Mouse (Mus musculus) liver, embryonic 15.5 days (tissue): Measurements from ENCODE around the gene Kif22. TPM values are rescaled to one million over a fixed set of nuclear protein-coding genes. Genes with fewer than 3 reads are reported as not detected.
"Not testable (repeated sequence)": the region's sequence is repeated elsewhere in the genome, so short reads cannot be mapped to it uniquely, and the experiment has no call there.

ENCODE experiments used
- ATAC-seq: fragments of 200-750 bp; cut with Nextera tagmentation; 2 replicates; pipeline ENCODE4 v1.8.0; 2017; ENCODE audit warnings: moderate number of reproducible peaks, mild to moderate bottlenecking, moderate library complexity; ENCODE audit not compliant: insufficient read depth
- H3K27ac ChIP-seq: fragments of 300-500 bp; sonication (generic); replicated peaks from 2 replicates; pipeline ENCODE4 v1.5.1; 2015; ENCODE audit warnings: mild to moderate bottlenecking, inconsistent platforms
- H3K27me3 ChIP-seq: fragments of 300-500 bp; sonication (generic); 2 replicates; pipeline ENCODE4 v1.6.1; 2015; ENCODE audit warnings: mild to moderate bottlenecking, inconsistent platforms
- H3K36me3 ChIP-seq: fragments of 300-500 bp; sonication (generic); replicated peaks from 2 replicates; pipeline ENCODE4 v1.6.1; 2015; ENCODE audit warnings: moderate library complexity, mild to moderate bottlenecking, inconsistent platforms
- H3K4me1 ChIP-seq: fragments of 300-500 bp; sonication (generic); replicated peaks from 2 replicates; pipeline ENCODE4 v1.6.1; 2015; ENCODE audit warnings: inconsistent platforms
- H3K4me2 ChIP-seq: fragments of 300-500 bp; sonication (generic); 2 replicates; pipeline ENCODE4 v1.6.1; 2015; ENCODE audit warnings: moderate library complexity, mild to moderate bottlenecking, inconsistent platforms
- H3K4me3 ChIP-seq: fragments of 300-500 bp; sonication (generic); replicated peaks from 2 replicates; pipeline ENCODE4 v1.5.1; 2015; ENCODE audit warnings: mild to moderate bottlenecking, inconsistent platforms
- H3K9ac ChIP-seq: fragments of 300-500 bp; sonication (generic); 2 replicates; pipeline ENCODE4 v1.6.1; 2015; ENCODE audit warnings: moderate library complexity, mild to moderate bottlenecking, inconsistent platforms
- H3K9me3 ChIP-seq: fragments of 300-500 bp; sonication (generic); replicated peaks from 2 replicates; pipeline ENCODE4 v1.6.1; 2016; ENCODE audit warnings: inconsistent platforms
- WGBS: fragments of 180-500 bp; shearing (Covaris S2); methylation state at CpG from one replicate; pipeline ENCODE4 v1.1.7; 2015; ENCODE audit warnings: mixed read lengths; ENCODE audit not compliant: insufficient replicate concordance; 5-methylcytosine and 5-hydroxymethylcytosine counted together
- polyA plus RNA-seq: library from polyadenylated mRNA; unstranded; fragments of >200 nt; fragmentation: Nextera tagmentation; extraction: Ambion mirVana; gene quantifications from 2 replicates; pipeline ENCODE4 v1.2.1, GENCODE M21; 2015

Gene Kif22
- polyA plus RNA-seq: 108 and 111 TPM in 2 replicates

DNA sequence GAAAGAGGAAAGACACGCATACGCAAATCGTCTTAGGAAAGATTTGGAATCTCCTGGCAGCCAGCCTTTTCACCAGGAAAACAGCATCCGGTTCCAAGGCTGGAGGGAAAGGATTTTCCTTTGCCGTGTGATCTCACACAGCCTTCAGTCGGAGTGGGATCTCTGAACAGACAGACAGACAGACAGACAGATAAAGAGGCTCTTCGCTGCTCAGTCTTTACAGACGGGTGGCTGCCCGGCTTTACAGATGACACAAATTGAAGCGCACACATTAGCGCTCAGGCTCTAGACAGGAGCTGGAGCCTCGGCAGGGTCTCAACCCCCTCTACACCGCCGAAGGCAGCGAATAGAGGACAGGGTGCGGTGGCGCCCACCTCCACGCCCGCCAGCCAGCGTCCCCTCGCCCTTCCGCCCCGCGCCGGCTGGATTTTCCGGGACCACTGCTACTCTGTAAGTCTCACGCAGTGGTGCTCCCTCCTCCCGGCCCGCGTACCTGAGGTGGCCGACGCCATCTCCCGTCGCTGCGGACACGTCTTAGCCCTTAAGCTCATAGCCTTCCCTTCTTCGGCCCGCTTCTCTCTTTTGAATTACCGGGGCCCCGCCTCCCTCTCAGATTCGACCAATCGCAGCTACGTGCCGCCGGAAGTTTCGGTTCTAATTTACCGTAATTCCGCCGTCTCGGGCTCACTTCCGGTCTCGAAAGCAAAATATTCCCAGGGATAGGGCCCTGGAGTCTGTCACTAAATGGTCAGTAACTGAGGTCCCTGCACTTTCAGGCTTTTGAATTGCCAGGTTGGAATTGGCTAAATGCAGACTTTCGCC is at the start of gene Kif22:
Gene Kif22, minus strand, starts transcription at position 621 of the 822 bp plus-strand sequence.
- H3K4me2 ChIP-seq: peak within 1 kb of the TSS; percentile 77
- H3K9ac ChIP-seq: peak within 1 kb of the TSS; percentile 99
- no peaks in the 10 kb centered on the region for H3K27me3 ChIP-seq
- H3K4me3 ChIP-seq: peak within 1 kb of the TSS; percentile 99
- no peaks in the 10 kb centered on the region for H3K9me3 ChIP-seq
- under 1% methylated on average over 53 of the region's 53 CpGs for WGBS
- peaks cover 33% of the 10 kb centered on the region for H3K36me3 ChIP-seq
- H3K27ac ChIP-seq: peak within 1 kb of the TSS; percentile 85
- peaks cover 33% of the 10 kb centered on the region for H3K4me1 ChIP-seq
- ATAC-seq: peak; percentile 88

DNA sequence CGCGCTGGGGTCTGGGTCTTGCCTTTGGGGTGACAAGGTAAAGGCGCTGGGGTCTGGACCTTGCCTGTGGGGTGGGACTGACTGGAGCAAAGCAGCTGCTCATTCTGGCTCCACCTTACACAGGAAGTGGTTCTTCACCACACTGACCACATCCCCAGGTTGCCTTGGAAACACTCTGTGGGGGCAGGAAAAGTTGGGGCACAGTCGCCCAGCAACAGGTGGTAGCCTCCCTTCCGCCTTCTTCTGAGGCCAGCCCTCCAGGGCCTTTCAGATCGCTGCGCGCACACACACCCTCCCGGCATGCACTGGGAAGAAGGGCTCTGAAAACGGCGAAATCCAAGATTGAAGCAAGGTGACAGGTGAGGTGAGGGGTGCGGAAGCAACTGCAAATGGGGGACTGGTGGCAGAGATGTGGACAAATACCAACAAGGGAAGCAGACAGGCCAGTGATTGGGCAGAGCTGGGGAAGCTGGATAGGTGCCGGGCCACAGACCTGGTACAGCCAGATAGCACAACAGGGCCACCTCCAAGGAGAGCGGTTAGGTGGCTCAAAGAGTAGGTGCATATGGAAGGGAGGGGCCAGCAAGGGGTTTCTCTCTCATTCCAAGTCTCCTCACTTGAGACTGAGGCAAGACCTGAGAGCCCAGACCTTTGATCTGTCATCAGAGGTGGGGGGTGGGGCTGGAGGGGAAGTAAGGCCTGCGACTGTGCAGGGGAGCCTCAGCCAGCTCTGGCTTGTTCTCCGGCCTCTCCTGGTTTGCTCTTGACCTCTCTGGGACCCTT is 49.0 kb upstream of the Kif22 start, which contains the start of gene AI467606:
Gene AI467606, plus strand, starts transcription at position 246 of the 783 bp plus-strand sequence.
- H3K4me1 ChIP-seq: peaks cover 70% of the 10 kb centered on the region

GRCm38 (mm10) chr7:127090154-127091113 is 48.2 kb upstream of the Kif22 start:
- peak; percentile 16 for ATAC-seq
- Histone ChIP-seq H3K27me3 (no peaks in the 10 kb centered on the region), H3K36me3 (peaks cover 12% of the 10 kb centered on the region; the same call in 1 of the 2 replicates), H3K27ac (peak overlapping the region; percentile 93), H3K9me3 (no peaks in the 10 kb centered on the region), H3K4me1 (peaks cover 79% of the 10 kb centered on the region), H3K4me3 (peak overlapping the region; percentile 68), H3K9ac (peak overlapping the region; percentile 70), H3K4me2 (peak overlapping the region; percentile 88)
- WGBS: 34% methylated on average over 20 of the region's 20 CpGs

More for the DNA sequence above, 49.0 kb upstream of the Kif22 start, which contains the start of gene AI467606:
- ATAC-seq: peak; percentile 87
- H3K36me3 ChIP-seq: peaks cover 12% of the 10 kb centered on the region; the same call in 1 of the 2 replicates
- peak within 1 kb of the TSS; percentile 68 for H3K4me3 ChIP-seq
- 9% methylated on average over 16 of the region's 16 CpGs for WGBS
- peak within 1 kb of the TSS; percentile 70 for H3K9ac ChIP-seq
- H3K27me3 ChIP-seq: no peaks in the 10 kb centered on the region
- peak within 1 kb of the TSS; percentile 88 for H3K4me2 ChIP-seq
- no peaks in the 10 kb centered on the region for H3K9me3 ChIP-seq
- H3K27ac ChIP-seq: peak within 1 kb of the TSS; percentile 93

DNA sequence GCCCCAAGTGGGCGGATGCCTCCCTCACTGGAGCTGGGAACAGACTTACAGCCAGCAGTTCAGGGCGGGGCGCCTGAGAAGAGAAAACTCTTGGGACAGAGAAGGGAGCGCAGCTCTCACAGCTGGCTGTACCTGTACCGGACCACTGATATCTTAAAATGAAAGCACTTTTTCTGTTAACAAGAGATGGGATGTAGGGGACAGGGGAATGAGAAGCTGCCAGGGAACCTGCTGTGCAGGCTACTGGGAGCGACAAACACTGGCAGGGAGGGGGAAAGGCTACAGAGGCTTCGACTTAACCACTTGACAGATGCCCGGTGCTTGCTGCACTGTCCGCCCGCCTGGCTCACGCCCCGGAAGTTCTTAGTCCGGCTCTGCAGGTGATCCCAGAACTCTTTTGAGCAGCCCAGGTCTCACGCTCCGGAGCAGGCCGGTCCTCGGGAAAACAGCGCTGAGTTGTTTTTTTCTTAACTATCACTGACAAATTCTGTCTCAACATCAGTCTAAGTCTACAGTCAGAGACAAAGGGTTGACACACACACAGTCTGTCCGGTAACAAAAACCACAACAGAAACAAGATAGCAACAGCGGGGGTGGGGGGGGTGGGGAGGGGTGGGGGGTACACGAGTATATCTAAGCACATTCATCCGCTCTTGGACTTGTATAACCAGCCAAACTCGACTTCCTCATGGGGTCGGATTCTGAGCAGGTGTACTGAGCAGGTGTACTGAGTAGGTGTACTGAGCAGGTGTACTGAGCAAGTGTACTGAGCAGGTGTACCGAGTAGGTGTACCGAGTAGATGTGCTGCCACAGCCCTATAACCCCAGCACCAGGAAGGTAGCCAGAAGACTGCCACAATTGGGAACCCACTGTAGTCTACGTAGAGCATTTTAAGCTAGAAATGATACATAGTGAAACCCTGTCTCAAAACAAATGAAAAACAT is 46.9 kb upstream of the Kif22 start:
- peak overlapping the region; percentile 81 for H3K4me2 ChIP-seq
- 6% methylated on average over 27 of the region's 27 CpGs for WGBS
- H3K9me3 ChIP-seq: no peaks in the 10 kb centered on the region
- peak; percentile 20; the same call in 1 of the 2 replicates for ATAC-seq
- no peaks in the 10 kb centered on the region for H3K27me3 ChIP-seq
- H3K9ac ChIP-seq: peak overlapping the region; percentile 55
- peak overlapping the region; percentile 45 for H3K4me3 ChIP-seq
- peak overlapping the region; percentile 93 for H3K27ac ChIP-seq
- peaks cover 12% of the 10 kb centered on the region; the same call in 1 of the 2 replicates for H3K36me3 ChIP-seq
- peaks cover 91% of the 10 kb centered on the region for H3K4me1 ChIP-seq

DNA sequence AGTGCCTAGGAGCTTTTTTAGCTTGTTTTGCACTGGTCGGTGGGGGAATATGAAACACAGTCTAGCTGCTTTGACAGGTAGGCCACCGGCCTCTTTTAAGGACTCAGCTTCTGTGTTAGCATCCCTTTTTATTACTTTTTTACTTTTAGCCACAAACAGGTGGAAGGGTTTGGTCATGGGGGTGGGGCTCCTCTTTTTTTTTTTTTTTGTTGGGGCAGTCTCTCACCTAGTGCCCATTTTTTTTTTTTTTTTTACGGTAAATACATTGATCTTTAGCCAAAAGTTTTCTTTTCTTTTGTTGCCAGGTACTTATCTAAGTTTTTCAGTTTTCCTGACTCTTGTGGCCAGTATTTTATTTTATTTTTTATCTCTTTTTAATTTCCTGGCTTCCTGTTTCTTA is 45.8 kb upstream of the Kif22 start:
- Histone ChIP-seq H3K4me2 (no peak overlapping the region), H3K9ac (0 out of 2 replicates have a peak overlapping the region, but pooled peaks have one; percentile 25), H3K36me3 (peaks cover 9% of the 10 kb centered on the region; the same call in 1 of the 2 replicates), H3K9me3 (no peaks in the 10 kb centered on the region), H3K4me1 (peaks cover 92% of the 10 kb centered on the region), H3K4me3 (no peak overlapping the region), H3K27me3 (no peaks in the 10 kb centered on the region), H3K27ac (peak overlapping the region; percentile 76)
- 33% methylated on average over 3 of the region's 3 CpGs for WGBS
- ATAC-seq: no peak

GRCm38 (mm10) chr7:127087278-127088010 is 45.2 kb upstream of the Kif22 start, which contains the start of gene Zg16:
Gene Zg16 (minus strand): TSS chr7:127087328.
- not testable (repeated sequence) for H3K4me3 ChIP-seq, H3K4me2 ChIP-seq, H3K36me3 ChIP-seq, H3K9me3 ChIP-seq, H3K27me3 ChIP-seq, ATAC-seq
- Histone ChIP-seq H3K4me1 (peaks cover 92% of the 10 kb centered on the region), H3K27ac (peak within 1 kb of the TSS; percentile 76), H3K9ac (0 out of 2 replicates have a peak within 1 kb of the TSS, but pooled peaks have one; percentile 25)
- WGBS: 50% methylated on average over 6 of the region's 6 CpGs

- H3K27ac ChIP-seq: peak overlapping the region; percentile 76
- not testable (repeated sequence) for H3K9me3 ChIP-seq, H3K9ac ChIP-seq, H3K36me3 ChIP-seq, H3K27me3 ChIP-seq, H3K4me3 ChIP-seq
- peak; percentile 45 for ATAC-seq
- WGBS: 25% methylated on average over 6 of the region's 6 CpGs
- H3K4me2 ChIP-seq: peak overlapping the region; percentile 18; the same call in 1 of the 2 replicates
- H3K4me1 ChIP-seq: peaks cover 84% of the 10 kb centered on the region
These were observed 43.5 kb upstream of the Kif22 start for GRCm38 (mm10) chr7:127085751-127086150.

DNA sequence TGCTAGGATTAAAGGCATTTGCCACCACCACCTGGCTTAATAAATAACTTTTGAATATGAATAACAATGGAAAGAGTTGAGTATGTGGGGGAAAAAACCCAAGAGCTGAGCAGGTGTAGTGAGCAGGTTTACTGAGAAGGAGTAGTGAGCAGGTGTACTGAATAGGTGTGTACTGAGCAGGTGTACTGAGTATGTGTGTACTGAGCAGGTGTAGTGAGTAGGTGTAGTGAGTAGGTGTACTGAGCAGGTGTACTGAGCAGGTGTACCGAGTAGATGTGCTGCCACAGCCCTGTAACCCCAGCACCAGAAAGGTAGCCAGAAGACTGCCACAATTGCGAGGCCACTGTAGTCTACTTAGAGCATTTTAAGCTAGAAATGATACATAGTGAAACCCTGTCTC is 42.5 kb upstream of the Kif22 start:
- no peaks in the 10 kb centered on the region for H3K36me3 ChIP-seq
- no peak overlapping the region for H3K4me2 ChIP-seq
- H3K9me3 ChIP-seq: no peaks in the 10 kb centered on the region
- peaks cover 77% of the 10 kb centered on the region for H3K4me1 ChIP-seq
- no peak overlapping the region for H3K9ac ChIP-seq
- no peaks in the 10 kb centered on the region for H3K27me3 ChIP-seq
- H3K4me3 ChIP-seq: no peak overlapping the region
- WGBS: 84% methylated on average over 2 of the region's 2 CpGs
- ATAC-seq: no peak
- peak overlapping the region; percentile 20; the same call in 1 of the 2 replicates for H3K27ac ChIP-seq

GRCm38 (mm10) chr7:127083689-127084088 is 41.4 kb upstream of the Kif22 start:
- whole genome bisulfite sequencing: 30% methylated on average over 4 of the region's 4 CpGs
- peak; percentile 49; the same call in 1 of the 2 replicates for ATAC-seq
- Histone ChIP-seq H3K9me3 (no peaks in the 10 kb centered on the region), H3K4me3 (no peak overlapping the region), H3K4me2 (no peak overlapping the region), H3K27me3 (no peaks in the 10 kb centered on the region), H3K9ac (no peak overlapping the region), H3K27ac (peak overlapping the region; percentile 38; the same call in 1 of the 2 replicates), H3K4me1 (peaks cover 66% of the 10 kb centered on the region), H3K36me3 (no peaks in the 10 kb centered on the region)
